In the genomic region with DNA sequence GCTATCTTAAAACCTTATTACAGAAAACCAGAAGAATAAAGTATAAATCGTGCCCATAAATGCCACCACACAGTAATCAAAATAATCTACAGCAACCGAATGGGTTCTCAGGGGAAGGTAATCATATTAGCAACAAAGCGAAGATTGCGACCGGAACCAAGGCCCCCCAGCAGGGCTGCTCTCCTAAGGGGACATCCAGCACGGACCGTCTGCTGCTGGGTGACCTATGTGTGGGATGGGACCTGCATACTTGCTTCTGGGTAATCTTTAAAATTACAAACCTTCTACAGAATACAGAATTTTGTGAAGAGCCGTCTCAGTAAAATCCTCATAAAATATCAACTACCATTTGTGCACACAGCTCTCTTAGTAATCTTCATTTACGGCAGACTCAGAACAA, we compare ENCODE assay signal across 20 mouse cellular contexts. TPM values are rescaled to one million over a fixed set of nuclear protein-coding genes. Genes with fewer than 3 reads are reported as not detected.
DNase-seq lines count a peak whose midpoint lies in the region; ATAC-seq lines count a peak whose summit lies in the region.
"Had no signal": no experiment of that assay in that cellular context is flagged by ENCODE, and none has a peak within 500 bp of the region (broad histone marks: within the 10 kb centered on the region; RNA-seq: fewer than 3 reads in every experiment).

No protein-coding gene starts in this region.

- no peak for ATAC-seq in midbrain, embryonic 11.5 days (ENCODE audit: low FRiP score)
- no peak for ATAC-seq in midbrain, embryonic 15.5 days (replicated peaks)
- ATAC-seq: activated CD4-positive, CD25-positive, alpha-beta regulatory T cell, adult 4 months; CD4-positive, CD25-positive, alpha-beta regulatory T cell, adult 4 months; Patski had no signal

- H3K4me1 ChIP-seq in midbrain, embryonic 11.5 days (ENCODE audit: control insufficient read depth, insufficient read depth, low read length), result no peaks in the 10 kb centered on the region
- no peaks in the 10 kb centered on the region for H3K4me1 ChIP-seq in midbrain, embryonic 15.5 days

- intact Hi-C loops in heart, postnatal 10 days (cut with DNase I), result no loop called here

- no peak overlapping the region for H3K9ac ChIP-seq in midbrain, embryonic 11.5 days (ENCODE audit: low read length)
- H3K9ac ChIP-seq in midbrain, embryonic 15.5 days, result no peak overlapping the region

- H3K9me3 ChIP-seq in midbrain, embryonic 11.5 days (ENCODE audit: control insufficient read depth, low read length), result no peaks in the 10 kb centered on the region
- no peaks in the 10 kb centered on the region for H3K9me3 ChIP-seq in midbrain, embryonic 15.5 days
- H3K9me3 ChIP-seq: G1E had no signal

- no peaks in the 10 kb centered on the region for H3K27me3 ChIP-seq in midbrain, embryonic 11.5 days (ENCODE audit: control insufficient read depth, insufficient read depth, low read length)
- H3K27me3 ChIP-seq in midbrain, embryonic 15.5 days (replicated peaks), result no peaks in the 10 kb centered on the region
- H3K27me3 ChIP-seq: CH12.LX, Patski had no signal

- H3K36me3 ChIP-seq in midbrain, embryonic 11.5 days (ENCODE audit: control insufficient read depth, insufficient read depth, low read length), result peaks cover 9% of the 10 kb centered on the region
- H3K36me3 ChIP-seq in midbrain, embryonic 15.5 days (replicated peaks), result peaks cover 12% of the 10 kb centered on the region

- H3K27ac ChIP-seq in midbrain, embryonic 11.5 days (ENCODE audit: low read depth, low read length), result no peak overlapping the region
- no peak overlapping the region for H3K27ac ChIP-seq in midbrain, embryonic 15.5 days

- peak; percentile 68 for DNase-seq in heart, adult 11 months
- no peak for DNase-seq in heart, postnatal 10 days
- DNase-seq in midbrain, embryonic 11.5 days (ENCODE audit: low spot score, missing footprints), result peak; percentile 76
- DNase-seq: adrenal gland, adult 2 months; adrenal gland, adult 8-10 months; adrenal gland, postnatal 10 days; adrenal gland, postnatal 14 days; adrenal gland, postnatal 25 days; adrenal gland, postnatal 36 days; B cell, adult 2 months; cerebellum, adult 11 months; cerebellum, adult 11-12 months; cerebellum, adult 18-20 months had no signal

- 84% methylated on average over 9 of the region's 9 CpGs for WGBS in midbrain, embryonic 11.5 days
- 83% methylated on average over 9 of the region's 9 CpGs for WGBS in midbrain, embryonic 15.5 days

- no peak overlapping the region for H3K4me3 ChIP-seq in midbrain, embryonic 11.5 days (ENCODE audit: low read depth, low read length)
- H3K4me3 ChIP-seq in midbrain, embryonic 15.5 days, result no peak overlapping the region

- no peak overlapping the region for H3K4me2 ChIP-seq in midbrain, embryonic 11.5 days
- no peak overlapping the region for H3K4me2 ChIP-seq in midbrain, embryonic 15.5 days

RNA-seq across cellular contexts. Expression of a gene that starts 8.7 kb away (rescaled TPM):
- 1 to 10 TPM; 1.1 to 1.4 TPM for total RNA-seq in heart, postnatal 10 days (2021)
- polyA plus RNA-seq in midbrain, embryonic 11.5 days (2014; fragmentation: Nextera tagmentation; extraction: Ambion mirVana), result 2.5 and 2.8 TPM in 2 replicates
- 3.9 and 6.3 TPM in 2 replicates for polyA plus RNA-seq in midbrain, embryonic 15.5 days (2015; fragmentation: Nextera tagmentation; extraction: Ambion mirVana)
- total RNA-seq: G1E, MEL had no signal
- polyA plus RNA-seq: G1E had no signal

Comparison
In these comparisons a context has a peak if more than half of its experiments do, and no peak if none do; other contexts are left out.
1. DNase-seq: peak in heart, adult 11 months (single experiment) and midbrain, embryonic 11.5 days (single experiment); none in heart, postnatal 10 days (0 of 2).